8 mouse cellular contexts compared by ENCODE assay signal in genomic region chr3:121814877-121815548, GRCm38 (mm10). TPM values are rescaled to one million over a fixed set of nuclear protein-coding genes. Genes with fewer than 3 reads are reported as not detected.
DNase-seq lines count a peak whose midpoint lies in the region; ATAC-seq lines count a peak whose summit lies in the region.

Gene Abcd3, minus strand, starts transcription at chr3:121815302.

- WGBS in hindbrain, embryonic 16.5 days = under 1% methylated on average over 81 of the region's 99 CpGs
- WGBS in macrophage (ENCODE audit: missing documents) = under 1% methylated on average over 88 of the region's 99 CpGs

- peak within 1 kb of the TSS; percentile 99 for H3K27ac ChIP-seq in hindbrain, embryonic 16.5 days (ENCODE audit: low read depth, low read length)
- no peak within 1 kb of the TSS for H3K27ac ChIP-seq in macrophage

- no peaks in the 10 kb centered on the region for H3K36me3 ChIP-seq in hindbrain, embryonic 16.5 days (ENCODE audit: control insufficient read depth, insufficient read depth, low read length)
- no peaks in the 10 kb centered on the region for H3K36me3 ChIP-seq in macrophage (ENCODE audit: inconsistent target)

- no peaks in the 10 kb centered on the region for H3K27me3 ChIP-seq in hindbrain, embryonic 16.5 days (replicated peaks; ENCODE audit: control insufficient read depth, insufficient read depth, low read length)

- H3K9ac ChIP-seq in hindbrain, embryonic 16.5 days (ENCODE audit: low read depth, low read length) = peak within 1 kb of the TSS; percentile 97

- H3K4me3 ChIP-seq in hindbrain, embryonic 16.5 days (ENCODE audit: low read length) = peak within 1 kb of the TSS; percentile 86
- peak within 1 kb of the TSS; percentile 79 for H3K4me3 ChIP-seq in macrophage (ENCODE audit: inconsistent target)

- H3K4me1 ChIP-seq in hindbrain, embryonic 16.5 days (ENCODE audit: control insufficient read depth, insufficient read depth, low read depth, low read length) = peaks cover 20% of the 10 kb centered on the region

- H3K79me2 ChIP-seq in macrophage (ENCODE audit: inconsistent target) = peaks cover 44% of the 10 kb centered on the region; the same call in 1 of the 2 replicates

- peak; percentile 91 for DNase-seq in R1 (ENCODE audit: low read depth, low spot score)
- DNase-seq in cerebellum, postnatal 25 days = peak; percentile 90
- peak; percentile 84 to 85 for DNase-seq in frontal cortex, postnatal 36 days (ENCODE audit: low spot score in 2 of 2)
- DNase-seq in left cerebral cortex, adult 18-20 months (ENCODE audit: low spot score in 2 of 2) = peak; percentile 73 to 83
- DNase-seq in right cerebral cortex, adult 18-20 months = peak; percentile 84
- peak; percentile 52 for DNase-seq in urinary bladder, postnatal 10 days (ENCODE audit: low spot score)

- peak; percentile 95 for ATAC-seq in hindbrain, embryonic 16.5 days

- H3K9me3 ChIP-seq in hindbrain, embryonic 16.5 days (ENCODE audit: control insufficient read depth, low read length) = no peaks in the 10 kb centered on the region

- H3K4me2 ChIP-seq in hindbrain, embryonic 16.5 days (ENCODE audit: low read length) = peak within 1 kb of the TSS; percentile 85

RNA-seq across cellular contexts. Expression of gene Abcd3, which starts in this region (rescaled TPM):
- 84.4 and 85.7 TPM in 2 replicates for polyA plus RNA-seq in hindbrain, embryonic 16.5 days (2015; fragmentation: Nextera tagmentation; extraction: Ambion mirVana)
- total RNA-seq in left cerebral cortex, adult 18-20 months (2021) = 10 to 100 TPM; 47.4 to 48.7 TPM
- 10 to 100 TPM; 12.7 to 70.7 (median 40.7) TPM for total RNA-seq in macrophage (2018; cell fraction: chromatin; rRNA removed)
- 10 to 100 TPM; 29.3 to 50.1 (median 44.0) TPM for total RNA-seq in macrophage (2018; cell fraction: cytosol; rRNA removed)
- 10 to 100 TPM; 18.5 to 57.6 (median 32.7) TPM for total RNA-seq in macrophage (2018; cell fraction: nucleus; rRNA removed)
- polyA plus RNA-seq in macrophage (2018) = 36.0 to 44.8 TPM (median 38.1 TPM) in 3 replicates
